Mouse (Mus musculus) CD4-positive, CD25-positive, alpha-beta regulatory T cell (primary cell): ENCODE results near the gene Serinc5. TPM values are rescaled to one million over a fixed set of nuclear protein-coding genes. Genes with fewer than 3 reads are reported as not detected.

ENCODE experiments used
- polyA plus RNA-seq: library from polyadenylated mRNA; unstranded; fragments of 100-300 nt; shearing (Covaris generic); gene quantifications from one replicate; pipeline ENCODE4 v1.2.1, GENCODE M21; 2017

Serinc5 gene
- 17.5 TPM for polyA plus RNA-seq

GRCm38 (mm10) chr13:92610311-92611221 is at the start of gene Serinc5:
Serinc5 (plus strand) TSS chr13:92611091.

DNA sequence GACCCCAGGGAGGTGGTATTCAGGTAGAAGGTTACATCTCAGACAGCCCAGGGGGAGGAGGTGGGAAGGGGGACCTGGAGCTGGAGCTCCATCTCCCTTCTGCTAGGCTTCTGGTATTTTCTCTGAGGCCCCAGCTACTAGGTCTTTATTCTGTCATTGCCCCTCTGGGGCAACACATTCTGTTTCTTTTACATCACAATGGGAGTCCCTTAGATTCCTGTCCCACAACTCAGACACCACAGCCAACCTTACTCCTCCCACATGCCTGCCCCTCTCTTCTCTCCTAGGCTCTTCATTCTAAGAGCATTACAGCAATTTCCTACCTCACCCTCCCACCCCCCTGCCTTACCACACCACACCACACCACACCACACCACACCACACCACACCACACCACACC is 34.8 kb upstream of the Serinc5 start, which contains the start of gene Spz1:
Spz1 (minus strand) TSS at position 101 of the 400 bp plus-strand sequence.

Other genes with a start within 250 kb of the Serinc5 start
- gene Ankrd34b, start 185.2 kb upstream of the Serinc5 start, polyA plus RNA-seq = 0.07 TPM
- 5.5 TPM for gene Fam151b, start 127.1 kb upstream of the Serinc5 start, polyA plus RNA-seq
- 11.4 TPM for gene Zfyve16, start 80.2 kb upstream of the Serinc5 start, polyA plus RNA-seq
- gene Spz1, start 34.9 kb upstream of the Serinc5 start, polyA plus RNA-seq = not detected
- gene Thbs4, start 183.7 kb downstream of the Serinc5 start, polyA plus RNA-seq = not detected
- gene Mtx3, start 233.7 kb downstream of the Serinc5 start, polyA plus RNA-seq = 1.3 TPM